Mouse (Mus musculus): ENCODE results near the gene Rnf5. TPM values are rescaled to one million over a fixed set of nuclear protein-coding genes. Genes with fewer than 3 reads are reported as not detected.

Gene Rnf5
- polyA plus RNA-seq, 1 experiment from 2014 or later = 165 TPM

GRCm38 (mm10) chr17:34569919-34570318 is 33.6 kb downstream of the Rnf5 start:
- Histone ChIP-seq H3K9me3 (no peaks in the 10 kb centered on the region), H3K36me3 (no peaks in the 10 kb centered on the region), H3K27ac (no peak overlapping the region), H3K4me3 (replicated peaks) (no peak overlapping the region), H3K27me3 (replicated peaks) (no peaks in the 10 kb centered on the region), H3K4me2 (replicated peaks) (no peak overlapping the region), H3K9ac (no peak overlapping the region), H3K4me1 (replicated peaks) (0 out of 2 replicates have a peak, but pooled peaks cover 3% of the 10 kb centered on the region)
- ATAC-seq = no peak
- WGBS = 65% methylated on average over 4 of the region's 4 CpGs

GRCm38 (mm10) chr17:34568421-34568820 is 35.1 kb downstream of the Rnf5 start:
- Histone ChIP-seq H3K4me1 (replicated peaks) (peaks cover 12% of the 10 kb centered on the region), H3K4me3 (replicated peaks) (no peak overlapping the region), H3K27ac (no peak overlapping the region), H3K9me3 (no peaks in the 10 kb centered on the region), H3K27me3 (replicated peaks) (no peaks in the 10 kb centered on the region), H3K9ac (no peak overlapping the region), H3K4me2 (replicated peaks) (no peak overlapping the region), H3K36me3 (no peaks in the 10 kb centered on the region)
- WGBS = 79% methylated on average over 13 of the region's 13 CpGs
- ATAC-seq = no peak

- no peaks in the 10 kb centered on the region for H3K9me3 ChIP-seq
- WGBS = 66% methylated on average over 9 of the region's 9 CpGs
- no peak overlapping the region for H3K4me2 ChIP-seq (replicated peaks)
- no peaks in the 10 kb centered on the region for H3K27me3 ChIP-seq (replicated peaks)
- no peak overlapping the region for H3K4me3 ChIP-seq (replicated peaks)
- peaks cover 10% of the 10 kb centered on the region for H3K4me1 ChIP-seq (replicated peaks)
- H3K9ac ChIP-seq = no peak overlapping the region
- H3K36me3 ChIP-seq = no peaks in the 10 kb centered on the region
- no peak for ATAC-seq
- H3K27ac ChIP-seq = no peak overlapping the region
Measured at GRCm38 (mm10) chr17:34567311-34567710, 36.2 kb downstream of the Rnf5 start.

GRCm38 (mm10) chr17:34564796-34565195 is 38.7 kb downstream of the Rnf5 start:
- 0 out of 2 replicates have a peak, but pooled peaks have one; percentile 21 for ATAC-seq
- H3K9ac ChIP-seq = no peak overlapping the region
- peak overlapping the region; percentile 39 for H3K4me2 ChIP-seq (replicated peaks)
- no peaks in the 10 kb centered on the region for H3K27me3 ChIP-seq (replicated peaks)
- peak overlapping the region; percentile 10 for H3K4me3 ChIP-seq (replicated peaks)
- H3K27ac ChIP-seq = peak overlapping the region; percentile 70
- peaks cover 10% of the 10 kb centered on the region for H3K4me1 ChIP-seq (replicated peaks)
- H3K36me3 ChIP-seq = no peaks in the 10 kb centered on the region
- WGBS = 42% methylated on average over 3 of the region's 3 CpGs
- H3K9me3 ChIP-seq = no peaks in the 10 kb centered on the region

GRCm38 (mm10) chr17:34564003-34564421 is 39.5 kb downstream of the Rnf5 start, which contains the start of gene Notch4:
Notch4 (plus strand) TSS chr17:34564268.
- Histone ChIP-seq H3K4me3 (replicated peaks) (peak within 1 kb of the TSS; percentile 10), H3K36me3 (no peaks in the 10 kb centered on the region), H3K9ac (no peak within 1 kb of the TSS), H3K9me3 (no peaks in the 10 kb centered on the region), H3K27me3 (replicated peaks) (no peaks in the 10 kb centered on the region), H3K27ac (peak within 1 kb of the TSS; percentile 70), H3K4me2 (replicated peaks) (peak within 1 kb of the TSS; percentile 39), H3K4me1 (replicated peaks) (peaks cover 10% of the 10 kb centered on the region)
- 7% methylated on average over 6 of the region's 6 CpGs for WGBS
- ATAC-seq = peak; percentile 49

GRCm38 (mm10) chr17:34563354-34563753 is 40.1 kb downstream of the Rnf5 start:
- no peak overlapping the region for H3K27ac ChIP-seq

GRCm38 (mm10) chr17:34562595-34562994 is 40.9 kb downstream of the Rnf5 start:
- no peak overlapping the region for H3K4me3 ChIP-seq (replicated peaks)
- no peak overlapping the region for H3K9ac ChIP-seq
- no peak for ATAC-seq
- no peak overlapping the region for H3K4me2 ChIP-seq (replicated peaks)
- WGBS = 60% methylated on average over 3 of the region's 3 CpGs
- peaks cover 10% of the 10 kb centered on the region for H3K4me1 ChIP-seq (replicated peaks)
- no peaks in the 10 kb centered on the region for H3K27me3 ChIP-seq (replicated peaks)
- H3K27ac ChIP-seq = no peak overlapping the region
- no peaks in the 10 kb centered on the region for H3K36me3 ChIP-seq
- H3K9me3 ChIP-seq = no peaks in the 10 kb centered on the region

More at GRCm38 (mm10) chr17:34563354-34563753, 40.1 kb downstream of the Rnf5 start:
- Histone ChIP-seq H3K9ac (no peak overlapping the region), H3K4me2 (replicated peaks) (no peak overlapping the region), H3K36me3 (no peaks in the 10 kb centered on the region), H3K9me3 (no peaks in the 10 kb centered on the region), H3K27me3 (replicated peaks) (no peaks in the 10 kb centered on the region), H3K4me1 (replicated peaks) (peaks cover 10% of the 10 kb centered on the region), H3K4me3 (replicated peaks) (no peak overlapping the region)
- ATAC-seq = no peak
- 66% methylated on average over 11 of the region's 11 CpGs for WGBS

GRCm38 (mm10) chr17:34561200-34561599 is 42.3 kb downstream of the Rnf5 start:
- Histone ChIP-seq H3K4me1 (replicated peaks) (peaks cover 10% of the 10 kb centered on the region), H3K9me3 (no peaks in the 10 kb centered on the region), H3K27ac (0 out of 2 replicates have a peak overlapping the region, but pooled peaks have one; percentile 51), H3K36me3 (no peaks in the 10 kb centered on the region), H3K4me3 (replicated peaks) (no peak overlapping the region), H3K27me3 (replicated peaks) (no peaks in the 10 kb centered on the region), H3K4me2 (replicated peaks) (no peak overlapping the region), H3K9ac (no peak overlapping the region)
- 54% methylated on average over 8 of the region's 8 CpGs for WGBS
- no peak for ATAC-seq

- no peak overlapping the region for H3K4me2 ChIP-seq (replicated peaks)
- no peak overlapping the region for H3K9ac ChIP-seq
- ATAC-seq = no peak
- no peak overlapping the region for H3K4me3 ChIP-seq (replicated peaks)
- no peak overlapping the region for H3K27ac ChIP-seq
- no peaks in the 10 kb centered on the region for H3K36me3 ChIP-seq
- WGBS = 90% methylated on average over 6 of the region's 6 CpGs
- no peaks in the 10 kb centered on the region for H3K9me3 ChIP-seq
- no peaks in the 10 kb centered on the region for H3K27me3 ChIP-seq (replicated peaks)
- H3K4me1 ChIP-seq (replicated peaks) = peaks cover 10% of the 10 kb centered on the region
Measured at GRCm38 (mm10) chr17:34560438-34560837, 43.1 kb downstream of the Rnf5 start.

GRCm38 (mm10) chr17:34559895-34560294 is 43.6 kb downstream of the Rnf5 start:
- no peaks in the 10 kb centered on the region for H3K27me3 ChIP-seq (replicated peaks)
- no peaks in the 10 kb centered on the region for H3K9me3 ChIP-seq
- no peak overlapping the region for H3K4me3 ChIP-seq (replicated peaks)
- no peaks in the 10 kb centered on the region for H3K36me3 ChIP-seq
- no peak overlapping the region for H3K4me2 ChIP-seq (replicated peaks)
- 24% methylated on average over 15 of the region's 15 CpGs for WGBS
- no peak overlapping the region for H3K9ac ChIP-seq
- H3K4me1 ChIP-seq (replicated peaks) = peaks cover 10% of the 10 kb centered on the region
- no peak overlapping the region for H3K27ac ChIP-seq
- peak; percentile 59 for ATAC-seq

GRCm38 (mm10) chr17:34559116-34559515 is 44.4 kb downstream of the Rnf5 start:
- 82% methylated on average over 7 of the region's 7 CpGs for WGBS
- no peak for ATAC-seq
- no peaks in the 10 kb centered on the region for H3K36me3 ChIP-seq
- no peak overlapping the region for H3K4me2 ChIP-seq (replicated peaks)
- H3K27me3 ChIP-seq (replicated peaks) = no peaks in the 10 kb centered on the region
- H3K4me3 ChIP-seq (replicated peaks) = no peak overlapping the region
- peaks cover 3% of the 10 kb centered on the region for H3K4me1 ChIP-seq (replicated peaks)
- H3K9me3 ChIP-seq = no peaks in the 10 kb centered on the region
- H3K27ac ChIP-seq = no peak overlapping the region
- H3K9ac ChIP-seq = no peak overlapping the region

GRCm38 (mm10) chr17:34557411-34557810 is 46.1 kb downstream of the Rnf5 start:
- Histone ChIP-seq H3K4me3 (replicated peaks) (no peak overlapping the region), H3K27me3 (replicated peaks) (no peaks in the 10 kb centered on the region), H3K27ac (no peak overlapping the region), H3K4me1 (replicated peaks) (no peaks in the 10 kb centered on the region), H3K9me3 (no peaks in the 10 kb centered on the region), H3K4me2 (replicated peaks) (no peak overlapping the region), H3K36me3 (no peaks in the 10 kb centered on the region), H3K9ac (no peak overlapping the region)
- no peak for ATAC-seq
- WGBS = 59% methylated on average over 11 of the region's 11 CpGs

- H3K4me3 ChIP-seq (replicated peaks) = no peak overlapping the region
- ATAC-seq = no peak
- no peaks in the 10 kb centered on the region for H3K36me3 ChIP-seq
- no peaks in the 10 kb centered on the region for H3K27me3 ChIP-seq (replicated peaks)
- H3K4me1 ChIP-seq (replicated peaks) = no peaks in the 10 kb centered on the region
- no peak overlapping the region for H3K9ac ChIP-seq
- H3K27ac ChIP-seq = no peak overlapping the region
- WGBS = 76% methylated on average over 8 of the region's 8 CpGs
- H3K9me3 ChIP-seq = no peaks in the 10 kb centered on the region
- no peak overlapping the region for H3K4me2 ChIP-seq (replicated peaks)
Measured at GRCm38 (mm10) chr17:34556406-34556805, 47.1 kb downstream of the Rnf5 start.

Measured in intestine, embryonic 15.5 days (tissue).